Mouse (Mus musculus) central nervous system, embryonic 14 days (tissue): ENCODE results near the gene Cyp2c67. TPM values are rescaled to one million over a fixed set of nuclear protein-coding genes. Genes with fewer than 3 reads are reported as not detected.

Experiments used
- polyA plus RNA-seq: library from polyadenylated mRNA; depleted of rRNA; stranded (reverse); fragments of >200 nt; gene quantifications from 2 replicates; pipeline ENCODE4 v1.2.3, GENCODE M21; 2012; rRNA removed

Gene Cyp2c67
- not detected in 2 replicates for polyA plus RNA-seq

DNA sequence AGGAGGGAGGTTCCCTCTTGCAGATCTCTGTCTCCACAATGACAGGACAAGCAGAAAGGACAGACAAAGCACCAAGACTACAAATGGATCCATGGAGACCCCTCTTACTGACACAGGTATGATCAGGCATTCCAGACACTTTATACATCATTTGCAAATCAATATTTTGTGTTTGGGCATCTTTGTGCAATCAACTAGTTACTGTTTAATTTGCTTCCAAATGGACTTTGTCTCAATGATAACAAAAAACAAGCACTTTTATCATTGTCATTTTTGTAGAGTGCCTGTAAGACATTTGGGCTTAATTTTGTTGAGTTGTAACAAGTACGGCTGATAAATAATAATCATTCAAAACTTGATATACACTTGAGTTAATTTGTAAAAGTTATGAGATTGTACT lies at the start of gene Cyp2c67:
Cyp2c67 (minus strand) TSS at position 114 of the 400 bp plus-strand sequence.

Other genes starting within 250 kb of the Cyp2c67 start
- not detected in 2 replicates for gene Cyp2c38, start 186.0 kb downstream of the Cyp2c67 start, polyA plus RNA-seq
- not detected in 2 replicates for gene Cyp2c39, start 138.2 kb downstream of the Cyp2c67 start, polyA plus RNA-seq
- not detected in 2 replicates for gene Cyp2c68, start 92.0 kb upstream of the Cyp2c67 start, polyA plus RNA-seq
- not detected in 2 replicates for gene Cyp2c40, start 163.8 kb upstream of the Cyp2c67 start, polyA plus RNA-seq
- not detected in 2 replicates for gene Cyp2c69, start 237.7 kb upstream of the Cyp2c67 start, polyA plus RNA-seq